ENCODE assay signal across 27 mouse cellular contexts in genomic region chr14:81013208-81013607, GRCm38 (mm10).
A peak's percentile ranks its signal among the peaks of the same experiment; 100 is the strongest.
DNase-seq lines count a peak whose midpoint lies in the region; ATAC-seq and TF ChIP-seq lines count a peak whose summit lies in the region.
"Had no signal": no experiment of that assay in that cellular context is flagged by ENCODE, and none has a peak within 500 bp of the region (broad histone marks: within the 10 kb centered on the region; RNA-seq: fewer than 3 reads in every experiment).

No protein-coding gene starts in this region.

- H3K4me1 ChIP-seq in forebrain, embryonic 14.5 days (ENCODE audit: control insufficient read depth, insufficient read depth, low read length) = no peaks in the 10 kb centered on the region
- no peaks in the 10 kb centered on the region for H3K4me1 ChIP-seq in forebrain, embryonic 16.5 days (replicated peaks; ENCODE audit: control insufficient read depth, insufficient read depth, low read length)
- H3K4me1 ChIP-seq in neural tube, embryonic 14.5 days (ENCODE audit: control insufficient read depth, insufficient read depth, low read length) = no peaks in the 10 kb centered on the region
- no peaks in the 10 kb centered on the region for H3K4me1 ChIP-seq in neural tube, embryonic 15.5 days
- H3K4me1 ChIP-seq in limb, embryonic 14.5 days (ENCODE audit: control insufficient read depth, insufficient read depth, low read length) = peaks cover 3% of the 10 kb centered on the region; the same call in 1 of the 2 replicates
- H3K4me1 ChIP-seq: embryonic facial prominence, embryonic 13.5 days; forebrain, embryonic 12.5 days; heart, embryonic 10.5 days; heart, embryonic 13.5 days; hindbrain, embryonic 15.5 days; intestine, embryonic 15.5 days had no signal

- no peak overlapping the region for H3K27ac ChIP-seq in forebrain, embryonic 14.5 days (ENCODE audit: low read depth, low read length)
- no peak overlapping the region for H3K27ac ChIP-seq in forebrain, embryonic 16.5 days (ENCODE audit: low read length)
- no peak overlapping the region for H3K27ac ChIP-seq in neural tube, embryonic 14.5 days (ENCODE audit: low read depth, low read length)
- H3K27ac ChIP-seq in neural tube, embryonic 15.5 days (replicated peaks) = no peak overlapping the region
- no peak overlapping the region for H3K27ac ChIP-seq in limb, embryonic 14.5 days (replicated peaks; ENCODE audit: low read depth, low read length)
- H3K27ac ChIP-seq: embryonic facial prominence, embryonic 13.5 days; forebrain, embryonic 12.5 days; heart, adult 2 months; heart, embryonic 10.5 days; heart, embryonic 13.5 days; hindbrain, embryonic 15.5 days; intestine, embryonic 15.5 days had no signal

- no peak overlapping the region for H3K9ac ChIP-seq in forebrain, embryonic 14.5 days (ENCODE audit: low read length)
- H3K9ac ChIP-seq in forebrain, embryonic 16.5 days (replicated peaks; ENCODE audit: low read depth, low read length) = no peak overlapping the region
- H3K9ac ChIP-seq in neural tube, embryonic 14.5 days (replicated peaks; ENCODE audit: low read depth, low read length) = no peak overlapping the region
- no peak overlapping the region for H3K9ac ChIP-seq in neural tube, embryonic 15.5 days (replicated peaks)
- no peak overlapping the region for H3K9ac ChIP-seq in limb, embryonic 14.5 days (ENCODE audit: low read depth, low read length, severe bottlenecking)
- H3K9ac ChIP-seq: embryonic facial prominence, embryonic 13.5 days; forebrain, embryonic 12.5 days; forebrain, postnatal 0 days; heart, embryonic 13.5 days; hindbrain, embryonic 15.5 days; intestine, embryonic 15.5 days had no signal

- no peaks in the 10 kb centered on the region for H3K36me3 ChIP-seq in forebrain, embryonic 14.5 days (ENCODE audit: control insufficient read depth, insufficient read depth, low read length)
- H3K36me3 ChIP-seq in forebrain, embryonic 16.5 days (ENCODE audit: control insufficient read depth, insufficient read depth) = no peaks in the 10 kb centered on the region
- H3K36me3 ChIP-seq in neural tube, embryonic 14.5 days (ENCODE audit: control insufficient read depth, insufficient read depth, low read length) = no peaks in the 10 kb centered on the region
- H3K36me3 ChIP-seq in neural tube, embryonic 15.5 days = no peaks in the 10 kb centered on the region
- no peaks in the 10 kb centered on the region for H3K36me3 ChIP-seq in limb, embryonic 14.5 days (ENCODE audit: control insufficient read depth, insufficient read depth, low read length)
- H3K36me3 ChIP-seq: embryonic facial prominence, embryonic 13.5 days; forebrain, embryonic 12.5 days; G1E; heart, embryonic 10.5 days; heart, embryonic 13.5 days; hindbrain, embryonic 15.5 days; intestine, embryonic 15.5 days had no signal

- H3K9me3 ChIP-seq in forebrain, embryonic 14.5 days (replicated peaks; ENCODE audit: control insufficient read depth, low read length) = no peaks in the 10 kb centered on the region
- no peaks in the 10 kb centered on the region for H3K9me3 ChIP-seq in forebrain, embryonic 16.5 days (ENCODE audit: control insufficient read depth, low read length)
- H3K9me3 ChIP-seq in neural tube, embryonic 14.5 days (ENCODE audit: control insufficient read depth, low read length) = no peaks in the 10 kb centered on the region
- H3K9me3 ChIP-seq in neural tube, embryonic 15.5 days (replicated peaks) = no peaks in the 10 kb centered on the region
- H3K9me3 ChIP-seq in limb, embryonic 14.5 days (ENCODE audit: control insufficient read depth, low read length) = no peaks in the 10 kb centered on the region
- H3K9me3 ChIP-seq: embryonic facial prominence, embryonic 13.5 days; forebrain, embryonic 12.5 days; G1E; heart, embryonic 10.5 days; heart, embryonic 13.5 days; hindbrain, embryonic 15.5 days; intestine, embryonic 15.5 days had no signal

- DNase-seq in forebrain, embryonic 14.5 days (ENCODE audit: low spot score) = peak; percentile 1
- DNase-seq in limb, embryonic 14.5 days (ENCODE audit: low spot score) = peak; percentile 25
- DNase-seq in natural killer cell, adult 2 months (ENCODE audit: low spot score in 2 of 2) = no peak
- DNase-seq: adrenal gland, postnatal 10 days; adrenal gland, postnatal 36 days; B cell, adult 2 months; cerebellum, adult 18-20 months; cerebellum, adult 9-10 months; cerebellum, postnatal 14 days; forebrain, postnatal 0 days; gastrocnemius, postnatal 36 days; heart, adult 2 months; heart, postnatal 14 days; heart, postnatal 4 days had no signal

- no peak for TF ChIP-seq POLR2A in limb, embryonic 14.5 days (IDR thresholded peaks at IDR 0.05; ENCODE audit: borderline replicate concordance, extremely low read depth, insufficient read depth, insufficient read length)

- 77% methylated on average over 5 of the region's 5 CpGs for WGBS in forebrain, embryonic 14.5 days
- WGBS in forebrain, embryonic 16.5 days = 68% methylated on average over 5 of the region's 5 CpGs
- 45% methylated on average over 5 of the region's 5 CpGs for WGBS in neural tube, embryonic 14.5 days
- WGBS in neural tube, embryonic 15.5 days = 48% methylated on average over 5 of the region's 5 CpGs
- WGBS in limb, embryonic 14.5 days = 27% methylated on average over 5 of the region's 5 CpGs

- H3K4me2 ChIP-seq in forebrain, embryonic 14.5 days (ENCODE audit: low read length) = no peak overlapping the region
- H3K4me2 ChIP-seq in forebrain, embryonic 16.5 days (ENCODE audit: low read length) = no peak overlapping the region
- H3K4me2 ChIP-seq in neural tube, embryonic 14.5 days (ENCODE audit: low read depth, low read length) = no peak overlapping the region
- no peak overlapping the region for H3K4me2 ChIP-seq in neural tube, embryonic 15.5 days
- H3K4me2 ChIP-seq in limb, embryonic 14.5 days (replicated peaks; ENCODE audit: low read depth, low read length, severe bottlenecking) = no peak overlapping the region
- H3K4me2 ChIP-seq: embryonic facial prominence, embryonic 13.5 days; forebrain, embryonic 12.5 days; heart, embryonic 13.5 days; hindbrain, embryonic 15.5 days; intestine, embryonic 15.5 days had no signal

- H3K27me3 ChIP-seq in forebrain, embryonic 14.5 days (replicated peaks; ENCODE audit: control insufficient read depth, insufficient read depth, low read length) = no peaks in the 10 kb centered on the region
- no peaks in the 10 kb centered on the region for H3K27me3 ChIP-seq in forebrain, embryonic 16.5 days (replicated peaks; ENCODE audit: control insufficient read depth, insufficient read depth, low read length)
- H3K27me3 ChIP-seq in neural tube, embryonic 14.5 days (ENCODE audit: control insufficient read depth, insufficient read depth, low read length) = no peaks in the 10 kb centered on the region
- H3K27me3 ChIP-seq in neural tube, embryonic 15.5 days (replicated peaks) = no peaks in the 10 kb centered on the region
- no peaks in the 10 kb centered on the region for H3K27me3 ChIP-seq in limb, embryonic 14.5 days (ENCODE audit: control insufficient read depth, insufficient read depth, low read length)
- H3K27me3 ChIP-seq: CH12.LX; embryonic facial prominence, embryonic 13.5 days; forebrain, embryonic 12.5 days; heart, embryonic 13.5 days; hindbrain, embryonic 15.5 days; intestine, embryonic 15.5 days had no signal

- no peak overlapping the region for H3K4me3 ChIP-seq in forebrain, embryonic 14.5 days (ENCODE audit: low read depth, low read length)
- H3K4me3 ChIP-seq in forebrain, embryonic 16.5 days (replicated peaks; ENCODE audit: low read length) = no peak overlapping the region
- H3K4me3 ChIP-seq in neural tube, embryonic 14.5 days (ENCODE audit: low read depth, low read length) = no peak overlapping the region
- no peak overlapping the region for H3K4me3 ChIP-seq in neural tube, embryonic 15.5 days (replicated peaks)
- no peak overlapping the region for H3K4me3 ChIP-seq in limb, embryonic 14.5 days (replicated peaks; ENCODE audit: low read length)
- H3K4me3 ChIP-seq: embryonic facial prominence, embryonic 13.5 days; erythroblast, embryonic 14.5 days; forebrain, embryonic 12.5 days; heart, adult 2 months; heart, embryonic 10.5 days; heart, embryonic 13.5 days; hindbrain, embryonic 15.5 days; intestine, embryonic 15.5 days had no signal

- ATAC-seq in forebrain, embryonic 14.5 days = no peak
- no peak for ATAC-seq in forebrain, embryonic 16.5 days
- ATAC-seq in neural tube, embryonic 14.5 days (ENCODE audit: low read depth) = peak; percentile 66; the same call in 1 of the 2 replicates
- ATAC-seq in neural tube, embryonic 15.5 days (ENCODE audit: low FRiP score) = no peak
- ATAC-seq in limb, embryonic 14.5 days (ENCODE audit: low FRiP score, low read depth) = peak; percentile 34; the same call in 1 of the 2 replicates
- ATAC-seq: forebrain, postnatal 0 days; intestine, embryonic 15.5 days; Patski had no signal

Comparison
In these comparisons a context has a peak if more than half of its experiments do, and no peak if none do; other contexts are left out.
1. ATAC-seq: peak in neural tube, embryonic 14.5 days (single experiment) and limb, embryonic 14.5 days (single experiment); none in forebrain, embryonic 14.5 days (single experiment), forebrain, embryonic 16.5 days (single experiment) and neural tube, embryonic 15.5 days (single experiment).
2. DNase-seq: peak in forebrain, embryonic 14.5 days (single experiment) and limb, embryonic 14.5 days (single experiment); none in natural killer cell, adult 2 months (0 of 2).